Mouse (Mus musculus) layer of hippocampus, postnatal 14 days (tissue): Measurements from ENCODE around the gene Cxcr2. TPM values are rescaled to one million over a fixed set of nuclear protein-coding genes. Genes with fewer than 3 reads are reported as not detected.
"Not testable (repeated sequence)": the region's sequence is repeated elsewhere in the genome, so short reads cannot be mapped to it uniquely, and the experiment has no call there.

ENCODE experiments used
- DNase-seq, 2 experiments: peaks; one replicate each; pipeline ENCODE4 v3.0.0; 2021 to 2022; ENCODE audit warnings: low spot score in 2 of 2, mixed read lengths in 1 of 2
- total RNA-seq, 2 experiments: library from RNA; stranded (reverse); gene quantifications; 2 replicates each; pipeline ENCODE4 v1.2.3; 2021

Cxcr2 gene
- total RNA-seq, 2 experiments from 2014 or later, result not detected

DNA sequence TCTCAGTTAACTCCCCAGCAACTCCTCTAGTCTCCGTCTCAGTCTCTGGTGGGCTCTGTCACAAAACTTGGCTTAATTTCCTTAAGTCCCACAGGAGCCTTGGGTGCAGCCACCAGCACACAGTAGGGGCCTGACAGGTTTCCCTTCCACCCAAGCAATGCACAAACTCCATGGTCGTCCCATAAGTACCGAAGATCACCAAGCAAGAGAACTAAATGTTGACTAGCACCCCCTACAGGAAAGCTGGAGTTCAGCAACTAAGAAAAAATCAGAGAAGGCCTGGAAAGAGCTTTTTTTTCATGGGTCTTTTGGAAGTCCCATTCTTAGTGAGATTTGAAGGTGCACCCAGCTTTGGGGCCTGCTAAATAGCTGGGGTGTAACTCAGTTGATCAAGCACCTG is 14.4 kb upstream of the Cxcr2 start:
- no peak for DNase-seq

DNA sequence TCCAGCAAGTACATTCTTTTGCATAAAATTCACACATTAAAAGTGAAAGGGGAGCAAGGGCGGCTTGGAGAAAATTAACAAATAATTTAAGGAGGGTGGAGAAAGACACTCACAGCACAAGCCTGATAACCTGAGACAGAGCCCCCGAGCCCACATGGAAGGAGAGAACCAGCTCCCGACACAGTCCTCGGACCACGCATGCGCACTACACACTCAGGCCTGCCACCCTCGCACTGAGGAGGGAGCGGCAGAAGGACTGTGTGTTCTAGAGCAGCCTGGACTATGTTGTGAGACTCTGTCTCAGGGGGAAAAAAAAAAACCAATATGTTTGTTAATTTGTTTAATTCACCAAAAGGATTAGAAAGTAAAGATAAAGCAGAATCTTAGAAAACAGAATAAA is 12.0 kb upstream of the Cxcr2 start:
- peak in 1 of 2 experiments; percentile 23 for DNase-seq

DNA sequence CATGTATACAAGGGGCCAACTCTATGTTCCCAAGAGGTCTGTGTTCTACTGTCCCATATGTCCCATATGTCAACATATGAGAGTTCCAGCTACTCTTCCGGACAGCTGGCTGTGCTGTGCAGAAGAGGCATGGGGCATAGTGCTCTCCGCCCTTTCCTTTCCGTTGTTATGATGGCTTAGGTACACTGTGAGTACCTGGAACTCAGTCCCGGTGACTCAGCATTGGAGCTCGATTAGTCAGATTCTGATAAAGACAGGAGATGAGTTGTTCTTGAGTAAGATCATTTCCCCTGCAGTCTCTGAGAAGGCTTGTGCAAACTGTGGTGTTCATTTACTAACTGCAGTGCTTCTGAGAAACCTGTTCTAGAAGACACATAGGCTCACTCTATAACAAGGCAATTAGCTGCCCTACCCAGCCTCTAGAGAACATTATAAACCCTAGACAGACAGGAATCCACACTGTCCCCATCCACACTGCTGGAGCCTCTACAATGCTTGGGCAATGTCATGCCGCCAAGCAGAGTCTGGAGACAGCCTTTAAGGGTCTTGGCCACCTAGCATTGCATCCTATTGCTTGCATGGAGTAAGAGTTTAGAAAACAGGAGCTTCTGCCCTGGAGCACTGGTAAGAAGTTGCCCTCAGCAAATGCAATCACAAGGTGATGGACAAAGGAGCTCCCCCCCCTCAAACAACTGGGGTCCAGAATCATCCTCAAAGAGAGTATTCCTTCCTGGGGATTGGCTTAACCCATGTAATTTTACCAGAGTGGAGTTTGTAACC is 4.5 kb upstream of the Cxcr2 start:
- DNase-seq, result no peak

DNA sequence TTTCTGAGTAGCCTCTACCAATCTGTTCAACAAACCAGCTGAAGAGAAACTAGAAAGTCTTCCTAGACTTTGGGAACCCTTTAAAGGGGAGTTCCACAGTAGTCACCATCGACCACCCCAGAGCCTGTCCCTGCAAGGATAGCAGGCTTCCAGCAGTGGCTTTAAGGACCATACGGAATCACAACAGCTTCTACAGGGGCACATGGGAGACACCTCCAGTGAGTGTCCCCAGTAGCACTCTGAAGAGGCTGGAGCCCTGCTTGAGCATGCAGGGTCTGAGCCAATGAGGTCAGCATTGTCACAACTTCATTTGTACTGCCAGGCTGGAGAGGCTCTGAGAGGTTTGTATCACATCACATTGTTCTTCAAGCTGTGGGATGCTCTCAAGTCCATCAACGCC is 3.7 kb upstream of the Cxcr2 start:
- no peak for DNase-seq

DNA sequence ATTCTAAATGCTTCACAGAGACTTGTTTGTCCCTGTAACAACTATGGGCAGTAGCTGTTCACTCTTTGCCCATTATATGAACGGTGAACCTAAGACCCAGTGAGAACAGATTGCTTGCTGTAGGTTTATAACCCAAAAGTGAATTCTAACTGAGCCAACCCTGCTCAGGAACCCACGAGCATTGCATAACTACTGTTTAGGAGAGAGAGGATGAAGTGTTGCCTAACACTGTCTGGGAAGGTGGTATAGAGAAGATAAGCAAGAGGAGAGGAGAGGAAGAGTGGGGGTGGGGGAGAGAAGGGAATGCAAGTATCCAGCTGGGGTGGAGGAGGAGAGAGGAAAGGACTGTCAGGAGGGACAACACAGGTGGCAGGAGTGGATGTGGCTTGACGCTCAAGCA is 2.7 kb upstream of the Cxcr2 start:
- DNase-seq, result no peak

DNA sequence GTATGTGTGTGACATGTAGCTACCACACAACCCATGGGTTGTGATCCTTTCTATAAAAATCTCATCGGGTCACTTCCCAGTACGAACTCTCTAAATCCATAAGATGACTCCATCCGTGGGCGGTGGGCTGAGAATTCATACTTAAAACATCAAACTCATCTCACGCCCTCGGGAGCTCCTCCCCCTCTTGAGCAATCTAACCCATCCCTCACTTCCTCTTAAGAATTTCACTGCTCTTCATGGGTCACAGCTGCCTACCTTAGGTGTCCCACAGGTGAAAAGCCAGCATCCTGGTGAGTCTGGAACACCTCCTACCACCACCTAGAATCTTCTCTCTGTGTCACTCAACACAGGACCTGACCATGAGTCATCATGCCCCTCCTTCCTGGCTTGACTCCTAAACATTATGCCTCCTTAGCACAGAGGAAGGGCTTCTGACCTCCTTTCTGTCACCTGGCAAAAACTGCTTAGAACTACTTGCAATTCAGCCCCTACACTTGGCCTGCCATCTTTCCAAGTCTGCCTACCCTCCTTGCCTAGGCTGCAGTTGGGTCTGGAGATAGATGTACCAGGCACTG is 1.7 kb downstream of the Cxcr2 start:
- no peak for DNase-seq

DNA sequence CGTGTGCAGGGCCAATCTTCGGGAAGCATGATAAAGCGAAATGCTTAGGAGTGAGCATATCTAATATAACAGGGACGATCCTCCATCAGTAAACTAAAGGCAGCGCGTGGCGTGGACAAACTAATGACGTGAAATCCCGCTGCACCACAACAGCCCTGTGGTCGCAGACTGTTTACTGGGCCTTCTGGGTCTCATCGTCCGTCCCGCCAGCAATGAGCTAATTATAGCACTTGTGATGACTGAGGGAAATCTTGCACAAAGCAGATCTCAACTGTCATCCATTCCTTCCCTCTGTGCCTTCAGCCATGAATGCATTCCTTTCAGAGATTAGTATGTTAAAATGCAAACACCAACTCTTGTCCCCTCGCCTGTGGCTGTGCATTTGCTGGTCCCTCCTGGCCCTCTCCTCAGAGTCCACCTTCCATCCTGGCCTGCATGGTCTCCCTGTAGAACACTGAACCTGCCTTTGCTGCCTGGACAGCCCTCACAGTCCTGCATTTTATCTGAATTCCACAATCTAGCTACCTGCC is 2.7 kb downstream of the Cxcr2 start:
- DNase-seq, result no peak

DNA sequence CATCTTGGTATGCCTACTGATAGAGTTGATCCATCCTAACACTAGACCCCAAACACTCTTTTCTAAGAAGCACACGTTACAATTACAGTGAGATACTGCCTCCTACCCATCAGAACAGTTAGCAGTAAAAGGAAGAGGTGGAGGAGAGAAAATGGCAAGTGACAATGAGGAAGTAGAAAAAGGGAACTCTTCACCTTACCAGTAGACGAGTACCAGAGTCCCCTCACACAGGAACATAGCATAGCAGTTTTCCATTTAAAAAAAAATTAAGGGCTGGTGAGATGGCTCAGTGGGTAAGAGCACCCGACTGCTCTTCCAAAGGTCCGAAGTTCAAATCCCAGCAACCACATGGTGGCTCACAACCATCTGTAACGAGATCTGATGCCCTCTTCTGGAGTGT is 5.8 kb downstream of the Cxcr2 start:
- not testable (repeated sequence) for DNase-seq

DNA sequence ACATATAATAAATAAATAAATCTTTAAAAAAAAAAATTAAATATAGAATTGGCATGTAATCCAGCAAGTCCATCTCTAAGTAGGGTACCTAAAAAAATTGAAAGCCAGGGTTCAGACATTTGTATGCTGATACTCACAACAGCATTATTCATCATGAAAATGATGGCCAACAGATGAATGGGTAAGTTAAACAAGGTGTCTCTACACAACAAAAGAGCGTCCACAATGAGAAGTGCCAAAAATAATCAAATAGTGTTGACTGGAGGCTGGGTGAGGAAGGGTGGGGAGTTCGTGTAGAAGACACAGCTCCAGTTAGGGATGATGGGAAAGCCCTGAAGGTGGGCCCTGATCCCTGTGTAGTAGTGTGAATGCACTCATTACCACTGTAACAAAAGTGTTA is 6.2 kb downstream of the Cxcr2 start:
- no peak for DNase-seq

DNA sequence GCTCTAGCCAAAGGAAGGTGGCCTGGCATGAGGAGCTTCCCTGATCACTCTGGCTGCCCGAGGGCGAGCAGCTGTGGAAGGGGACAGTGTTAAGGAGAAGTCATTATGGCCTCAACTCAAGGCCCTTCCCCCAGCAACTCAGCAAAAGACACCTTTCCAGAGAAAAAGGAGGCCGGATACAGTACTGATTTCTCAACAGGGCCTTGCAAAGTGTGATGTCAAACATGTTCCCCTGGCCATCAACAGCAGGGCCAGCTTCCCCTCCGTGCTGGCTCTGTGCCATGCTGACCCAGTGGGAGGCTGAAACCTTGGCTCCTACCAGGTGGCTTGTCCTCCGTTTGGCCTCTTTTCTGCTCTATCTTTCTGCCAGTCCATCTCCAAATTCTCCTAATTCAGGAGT is 13.3 kb downstream of the Cxcr2 start:
- no peak for DNase-seq

DNA sequence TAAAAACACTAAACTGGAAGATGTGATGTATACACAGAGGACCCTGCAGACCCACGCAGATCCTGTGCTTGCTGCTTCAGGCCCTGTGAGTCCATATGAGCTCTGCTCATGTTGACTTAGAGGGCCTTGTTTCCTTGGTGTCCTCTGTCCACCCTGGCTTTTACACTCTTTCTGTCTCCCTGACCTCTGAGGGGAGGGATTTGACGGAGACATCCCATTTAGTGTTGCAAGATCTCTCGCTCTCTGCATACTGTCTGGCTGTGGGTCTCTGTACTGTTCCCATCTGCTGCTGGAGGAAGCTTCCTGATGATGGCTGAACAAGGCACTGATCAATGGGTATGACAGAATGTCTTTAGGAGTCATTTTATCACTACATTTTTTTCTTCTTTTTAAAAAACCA is 15.9 kb downstream of the Cxcr2 start:
- DNase-seq, result no peak

DNA sequence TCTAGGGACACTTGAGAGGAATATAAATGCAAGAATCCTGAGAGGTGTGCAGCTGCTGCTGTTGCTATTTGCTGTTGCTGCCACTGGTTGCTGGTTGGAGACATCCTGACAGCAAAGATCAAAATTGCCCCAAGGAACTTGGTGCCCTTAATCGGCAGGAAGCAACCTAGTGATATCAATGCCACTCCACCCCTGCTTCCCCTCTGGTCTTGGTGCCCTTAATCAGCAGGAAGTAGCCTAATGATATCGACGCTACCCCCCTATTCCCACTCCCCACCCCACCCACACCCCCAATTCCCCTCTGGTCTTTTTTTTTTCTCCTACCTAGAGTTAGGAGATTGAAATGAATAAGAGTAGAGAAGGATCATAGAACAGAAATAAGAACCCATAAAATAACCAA is 18.9 kb downstream of the Cxcr2 start:
- DNase-seq, result no peak

DNA sequence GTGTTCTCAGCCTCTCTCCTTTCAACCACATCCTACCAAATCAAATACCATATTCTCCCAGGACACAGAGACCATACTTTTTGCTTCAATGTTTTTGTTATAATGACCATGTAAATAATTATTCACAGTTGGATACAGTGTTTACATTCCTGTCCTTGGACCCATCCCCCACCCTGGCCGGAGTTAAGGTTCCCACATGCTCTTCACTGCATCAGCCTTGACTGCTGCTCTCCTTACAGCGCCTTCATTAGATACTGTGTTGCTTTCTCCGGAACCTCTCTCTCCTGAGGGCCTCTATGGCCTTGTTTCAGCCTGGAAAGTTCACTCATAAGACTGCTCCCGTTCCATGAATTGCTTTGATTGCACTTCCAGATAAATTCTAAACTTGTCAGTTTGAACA is 21.9 kb downstream of the Cxcr2 start:
- DNase-seq, result no peak

DNA sequence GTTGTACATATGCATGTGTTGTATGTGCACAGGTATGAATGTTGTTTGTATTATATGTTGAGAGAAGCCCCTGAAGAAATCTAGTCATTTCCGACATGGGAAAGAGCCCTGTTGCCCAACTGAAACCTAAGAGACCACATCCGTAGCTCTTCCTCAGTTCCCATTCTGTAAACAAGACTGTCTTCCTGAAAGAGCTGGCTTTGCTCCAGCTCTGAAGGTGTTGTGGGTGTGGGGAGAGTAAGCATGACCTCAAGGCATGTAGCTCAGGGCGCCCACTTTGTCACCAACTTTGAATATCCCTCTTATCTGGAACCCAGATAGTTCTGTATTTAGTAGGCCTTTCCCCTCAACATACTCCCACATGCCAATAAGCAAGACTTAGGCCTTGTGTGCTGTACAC is 24.8 kb downstream of the Cxcr2 start:
- no peak for DNase-seq

DNA sequence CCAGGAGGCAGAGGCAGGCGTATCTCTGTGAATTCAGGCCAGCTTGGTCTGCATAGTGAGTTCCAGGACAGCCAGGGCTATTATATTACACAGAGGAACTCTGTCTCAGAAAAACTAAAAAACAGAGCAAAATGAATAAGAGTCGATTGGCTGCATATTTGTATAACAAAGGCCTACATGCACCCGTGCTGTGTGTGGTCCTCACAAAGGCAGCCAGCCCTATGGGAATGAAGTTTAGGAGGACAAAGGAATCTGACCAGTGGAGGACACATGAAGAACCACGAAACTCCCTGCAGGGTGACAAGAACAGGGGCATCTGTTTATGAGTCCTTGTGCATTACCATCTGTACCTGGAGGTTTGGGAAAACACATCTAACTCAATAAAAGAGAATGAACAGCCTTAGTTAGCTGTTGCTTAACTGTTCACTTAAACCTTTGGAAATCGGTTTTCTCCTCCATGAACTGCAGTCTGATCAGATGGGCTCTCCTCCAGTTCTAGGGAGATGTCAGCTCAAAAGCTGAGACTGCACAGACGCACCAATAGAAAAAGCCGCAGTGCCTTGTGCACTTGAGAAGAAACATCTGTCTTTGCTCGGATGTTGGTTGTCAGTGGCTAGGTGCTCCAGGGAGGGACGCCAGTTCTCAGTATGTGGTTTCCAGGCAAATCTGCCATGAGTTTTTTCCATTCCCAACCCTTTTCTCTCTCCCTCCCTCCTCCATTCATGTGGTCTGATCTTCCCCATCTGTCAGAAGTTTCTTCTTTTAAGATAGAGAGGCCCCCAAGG is 26.0 kb downstream of the Cxcr2 start:
- no peak for DNase-seq

DNA sequence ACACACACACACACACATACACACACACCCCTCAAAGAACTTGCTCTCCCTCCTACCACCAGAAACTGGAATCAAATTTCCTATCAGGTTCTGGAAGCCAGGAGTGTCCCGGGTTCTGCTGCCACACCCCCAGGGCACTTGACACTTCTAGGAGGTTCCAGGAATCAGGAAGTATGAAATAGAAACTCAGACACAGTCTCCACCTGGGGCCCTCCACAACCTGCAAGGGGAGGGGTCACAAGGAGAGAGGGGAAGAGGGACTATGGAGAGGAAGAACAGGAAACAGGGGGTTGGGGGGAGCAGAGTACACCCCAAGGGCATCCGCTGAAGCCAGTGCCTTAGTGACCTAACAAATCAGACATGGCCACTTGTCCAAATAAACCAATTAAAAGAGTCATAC is 27.7 kb downstream of the Cxcr2 start:
- DNase-seq, result no peak

DNA sequence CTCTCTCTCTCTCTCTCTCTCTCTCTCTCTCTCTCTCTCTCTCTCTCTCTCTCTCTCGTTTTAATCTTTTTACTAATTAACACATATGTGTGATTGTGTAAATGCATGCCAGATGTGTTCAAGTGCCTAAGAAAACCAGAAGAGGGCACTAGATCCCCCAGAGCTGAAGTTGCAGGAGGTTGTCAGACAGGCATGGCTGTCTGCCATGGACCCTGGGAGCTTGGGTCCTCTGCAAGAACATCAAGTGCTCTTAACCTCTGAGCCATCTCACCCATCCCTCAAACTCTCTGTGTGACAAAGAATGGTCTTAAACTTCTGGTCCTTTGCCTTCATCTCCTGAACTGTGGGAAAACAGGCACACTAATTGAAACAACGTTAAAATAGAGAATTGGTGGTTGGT is 29.2 kb downstream of the Cxcr2 start:
- DNase-seq, result no peak

DNA sequence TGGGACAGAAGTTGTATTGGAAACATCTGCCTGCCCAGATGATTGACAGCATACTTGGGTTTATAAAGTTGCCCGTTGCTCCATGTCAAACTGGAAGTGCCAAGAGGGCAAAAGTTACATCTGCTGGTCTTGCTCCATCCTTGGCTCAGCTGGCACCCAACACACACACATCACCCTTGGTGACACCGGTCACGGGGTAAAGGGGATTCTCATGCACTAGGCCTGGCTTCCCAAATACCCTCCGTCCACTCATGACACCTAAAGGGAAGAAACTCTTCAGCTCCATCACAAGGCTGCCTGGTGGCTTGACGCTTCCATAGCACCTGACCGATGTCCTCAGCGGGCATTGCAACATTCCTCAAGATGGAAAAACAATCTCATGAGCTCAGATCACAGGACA is 36.7 kb downstream of the Cxcr2 start:
- no peak for DNase-seq

DNA sequence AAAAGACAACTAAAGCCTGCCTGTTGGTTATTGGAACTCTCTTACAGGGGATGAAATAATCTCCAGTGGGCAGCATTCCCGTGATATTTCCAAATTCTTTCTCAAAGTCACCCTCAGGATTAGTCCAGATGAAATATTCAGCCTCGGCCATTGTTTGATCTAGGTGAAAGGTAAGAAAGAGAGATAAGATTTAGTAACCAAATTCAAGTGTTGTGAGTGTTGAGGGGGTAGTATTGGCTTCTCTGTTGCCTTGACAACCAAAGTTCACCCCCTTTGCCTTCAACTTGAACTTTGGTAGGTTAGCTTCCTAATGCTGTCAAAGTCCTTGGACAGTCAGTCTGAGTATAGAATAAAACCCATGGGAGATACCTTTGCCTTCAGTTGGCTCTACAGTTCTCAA is 38.9 kb downstream of the Cxcr2 start:
- DNase-seq, result no peak

DNA sequence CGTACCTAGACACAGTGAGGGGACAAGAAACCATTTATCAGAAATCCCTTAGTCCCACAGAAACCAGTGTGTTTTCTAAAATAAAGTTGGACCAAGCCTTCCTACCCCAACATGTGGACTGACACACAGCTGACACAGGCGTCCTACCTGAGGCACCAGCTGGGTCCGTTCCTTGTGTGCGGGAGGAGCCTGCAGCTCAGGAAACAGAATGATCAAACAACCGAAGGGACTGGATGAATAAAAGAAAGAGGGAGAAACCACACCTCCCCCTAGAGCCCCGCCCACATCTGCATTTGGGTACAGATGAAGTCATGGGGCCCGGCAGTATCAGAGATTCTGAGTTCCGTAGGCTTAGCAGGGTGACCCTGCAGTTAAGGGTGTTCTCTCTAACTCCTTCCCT is 40.7 kb downstream of the Cxcr2 start, which contains the start of gene Cxcr1:
Gene Cxcr1, minus strand, starts transcription at position 187 of the 400 bp plus-strand sequence.
- DNase-seq, result no peak

DNA sequence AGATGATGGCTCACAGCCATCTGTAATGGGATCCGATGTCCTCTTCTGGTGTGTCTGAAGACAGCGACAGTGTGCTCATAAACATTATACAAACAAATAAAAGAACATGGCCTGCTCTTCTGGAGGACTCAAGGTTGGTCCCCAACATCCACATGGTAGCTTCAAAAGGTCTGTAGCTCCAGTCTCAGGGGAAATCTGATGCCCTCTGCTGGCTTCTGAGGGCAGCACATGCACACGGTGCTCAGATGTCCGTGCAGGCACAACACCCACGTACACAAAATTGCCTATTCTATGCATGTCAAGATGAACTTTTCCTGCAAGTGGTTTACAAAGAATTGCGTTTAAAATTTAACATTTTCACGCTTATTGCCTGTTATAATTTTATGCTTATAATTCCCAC is 42.2 kb downstream of the Cxcr2 start:
- DNase-seq, result no peak
